Mouse (Mus musculus): Measurements from ENCODE around the gene Fxr1. TPM values are rescaled to one million over a fixed set of nuclear protein-coding genes. Genes with fewer than 3 reads are reported as not detected.

The Fxr1 gene
- 10 to 100 TPM; 55.1 to 63.1 TPM for total RNA-seq (2023)

DNA sequence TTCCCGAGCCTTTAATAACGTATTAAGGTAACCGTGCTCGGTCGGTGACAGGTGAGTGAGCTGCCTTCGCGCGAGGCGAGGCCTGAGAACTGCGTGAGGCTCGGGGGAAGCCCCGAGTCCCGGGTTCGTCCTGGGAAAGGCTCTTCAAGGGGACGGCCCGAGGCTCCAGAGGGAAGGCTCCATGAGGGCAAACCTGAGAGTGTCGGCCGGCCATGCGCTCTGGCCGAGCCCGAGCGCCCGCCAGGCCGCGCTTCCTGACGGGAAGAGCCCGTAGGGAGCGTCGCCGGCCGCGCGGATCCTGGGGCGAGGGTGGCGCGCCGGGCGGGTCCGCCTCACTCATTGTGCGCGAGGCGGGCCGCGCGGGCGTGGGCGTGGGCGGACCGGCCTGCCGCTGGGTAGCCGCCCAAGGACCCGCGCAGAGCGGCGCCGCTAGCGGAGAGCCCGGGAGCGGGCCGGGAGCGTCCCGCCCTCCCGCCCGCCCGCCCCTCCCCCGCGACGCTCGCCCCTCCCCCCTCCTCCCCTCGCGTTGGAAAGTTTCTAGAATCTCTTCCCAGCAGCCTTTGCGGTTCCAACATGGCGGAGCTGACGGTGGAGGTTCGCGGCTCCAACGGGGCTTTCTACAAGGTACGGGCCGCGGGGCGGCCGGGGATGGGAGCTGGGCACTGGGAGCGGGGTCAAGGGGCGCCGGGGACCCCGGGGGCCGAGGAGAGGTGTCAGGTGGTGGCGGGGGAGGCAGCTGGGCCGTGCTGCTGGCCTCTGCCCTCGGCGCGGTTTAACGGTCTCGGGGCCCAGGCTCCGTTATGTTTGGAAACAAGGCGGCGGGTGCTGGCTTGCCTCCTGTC, at the start of gene Fxr1:
Gene Fxr1, plus strand, starts transcription at position 404 of the 842 bp plus-strand sequence.

DNA sequence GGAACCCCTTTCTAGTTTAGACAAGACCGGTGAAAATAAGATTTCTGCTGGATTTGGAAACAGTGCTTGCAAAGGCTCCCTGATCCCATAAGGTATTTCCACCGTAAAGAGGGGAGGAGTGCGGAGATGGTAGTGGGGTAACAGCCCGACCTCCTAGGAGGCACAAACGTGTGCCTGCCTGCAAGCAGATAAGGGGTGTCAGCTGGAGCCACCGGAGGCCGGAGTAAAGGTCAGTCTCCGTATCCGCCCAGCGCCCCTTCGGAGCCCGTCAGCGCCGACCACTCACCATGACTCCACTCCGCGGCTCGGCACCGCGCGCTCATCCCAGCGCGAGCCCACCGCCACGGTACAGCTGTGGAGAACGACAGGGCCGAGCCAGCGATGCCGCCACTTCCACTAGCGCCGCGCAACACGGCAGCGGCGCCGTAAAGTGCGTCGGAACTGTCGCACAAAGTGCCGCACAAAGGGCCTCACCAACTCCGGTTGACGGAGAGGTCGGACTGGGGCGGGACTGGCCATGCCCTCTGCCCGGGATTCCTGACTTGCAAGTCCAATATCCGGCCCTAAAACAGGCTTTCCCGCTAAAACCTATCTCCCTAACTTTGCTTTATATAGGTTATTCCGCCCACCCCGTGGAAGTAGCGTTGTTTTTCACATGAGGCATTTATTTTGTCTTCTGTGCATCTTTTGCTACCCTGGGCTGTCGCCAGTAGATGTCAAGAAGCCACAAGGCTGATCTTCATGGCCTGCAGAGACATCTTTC, 61.3 kb downstream of the Fxr1 start, which contains the start of gene Dnajc19:
Gene Dnajc19, minus strand, starts transcription at position 422 of the 763 bp plus-strand sequence.

Other genes starting within 250 kb of the Fxr1 start
- 10 to 100 TPM; 36.2 to 42.1 TPM for gene Ttc14, start 220.1 kb upstream of the Fxr1 start, total RNA-seq (2023)
- gene Ccdc39, start 175.6 kb upstream of the Fxr1 start, total RNA-seq (2023): not detected
- gene Dnajc19, start 61.4 kb downstream of the Fxr1 start, total RNA-seq (2023): 10 to 100 TPM; 28.0 to 41.0 TPM